Mouse (Mus musculus) right cerebral cortex, postnatal 36 days (tissue): Measurements from ENCODE around the gene Perm1.

Experiments
- DNase-seq, 2 experiments: peaks; one replicate each; pipeline ENCODE4 v3.0.0; 2022; ENCODE audit warnings: low spot score in 2 of 2, mixed read lengths in 1 of 2

The Perm1 gene

GRCm38 (mm10) chr4:156249567-156249966, 33.9 kb downstream of the Perm1 start:
- no peak for DNase-seq

DNA sequence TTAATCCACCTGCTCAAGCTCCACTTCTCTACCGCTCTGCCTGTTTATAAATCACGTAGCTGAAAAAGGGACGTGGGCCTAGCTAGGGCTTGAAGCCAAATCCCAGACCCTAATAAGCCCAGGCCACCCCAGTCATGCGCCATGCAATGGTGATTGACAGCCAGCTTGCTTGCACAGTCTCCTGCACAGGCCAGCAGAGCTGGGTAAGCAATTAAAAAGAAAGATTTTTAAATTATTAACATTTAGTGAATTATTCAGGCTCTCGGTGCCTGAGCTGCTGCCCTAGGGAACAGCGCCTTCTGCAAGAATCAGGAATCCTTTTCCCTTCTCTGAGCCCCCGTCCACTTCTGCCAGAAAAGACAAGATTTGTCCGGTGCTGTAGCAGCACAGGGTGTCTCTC, 35.4 kb downstream of the Perm1 start:
- no peak for DNase-seq

GRCm38 (mm10) chr4:156252140-156252539, 36.5 kb downstream of the Perm1 start:
- no peak for DNase-seq

- no peak for DNase-seq
These were observed 37.0 kb downstream of the Perm1 start for GRCm38 (mm10) chr4:156252619-156253018.

DNA sequence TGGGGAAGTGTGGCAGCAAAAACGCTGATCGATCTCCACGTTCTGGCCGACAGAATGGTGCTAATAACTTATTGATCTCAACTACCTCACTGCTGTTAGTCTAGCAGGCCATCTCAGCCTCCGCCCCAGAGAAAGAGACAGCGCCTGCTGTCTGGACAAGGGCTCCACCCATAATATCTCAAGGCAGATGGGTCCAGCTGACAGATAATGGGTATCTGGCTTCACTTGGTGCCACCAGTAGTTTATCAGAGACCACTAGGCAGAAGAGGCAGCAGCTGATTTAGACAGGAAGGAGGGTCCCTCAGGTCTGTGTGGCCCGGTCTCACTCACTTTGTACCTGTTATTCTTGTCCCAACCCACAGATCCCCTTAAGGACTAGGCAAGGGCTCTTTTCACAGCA, 37.4 kb downstream of the Perm1 start:
- DNase-seq = no peak

- no peak for DNase-seq
These were observed 38.9 kb downstream of the Perm1 start for GRCm38 (mm10) chr4:156254361-156255077.

DNA sequence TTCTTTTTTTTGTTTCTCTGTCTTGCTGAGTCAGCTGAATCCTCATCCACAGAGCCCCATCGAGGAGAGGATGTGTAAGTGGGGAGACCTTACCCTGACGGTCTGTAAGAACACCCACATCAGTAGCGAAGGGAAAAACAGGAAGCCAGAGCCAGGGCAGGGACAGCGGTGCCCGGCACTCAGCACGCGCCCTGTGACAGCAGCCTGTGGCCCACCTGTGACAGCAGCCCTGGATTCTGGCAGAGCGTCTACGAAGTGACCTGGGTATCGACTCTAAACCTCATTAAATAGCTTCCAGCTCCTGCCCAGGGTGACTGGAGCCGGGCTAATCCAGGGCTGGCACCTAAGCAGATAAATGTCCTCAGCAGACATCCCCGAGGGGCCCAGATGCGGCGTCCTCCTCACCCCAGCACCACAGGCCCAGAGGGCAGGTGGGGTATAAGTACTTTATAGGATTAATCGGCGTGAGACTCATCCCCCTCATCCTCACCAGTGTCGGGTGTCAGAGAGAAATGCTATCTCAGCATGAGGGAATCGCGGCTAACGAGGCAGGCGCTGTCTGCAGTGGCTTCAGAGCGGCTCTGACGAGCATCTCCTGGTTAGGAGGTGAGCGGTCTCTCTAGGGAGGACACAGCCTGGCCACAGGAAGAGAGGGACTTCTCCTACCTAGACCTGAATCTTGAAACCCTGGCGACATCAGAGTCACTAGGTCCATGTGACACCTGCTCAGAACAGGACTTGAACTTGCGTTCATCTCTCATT, 39.6 kb downstream of the Perm1 start, which contains the start of gene Samd11:
Samd11 (minus strand) TSS at position 580 of the 762 bp plus-strand sequence.
- DNase-seq = no peak
